8 mouse cellular contexts compared by ENCODE assay signal in genomic region chr19:37018411-37018810, GRCm38 (mm10).
DNase-seq lines count a peak whose midpoint lies in the region; ATAC-seq lines count a peak whose summit lies in the region.

No protein-coding gene starts in this region.

- peak overlapping the region; percentile 57 for H3K4me2 ChIP-seq in embryonic facial prominence, embryonic 11.5 days (ENCODE audit: low read depth, low read length)

- no peak overlapping the region for H3K27ac ChIP-seq in embryonic facial prominence, embryonic 11.5 days (replicated peaks; ENCODE audit: low read depth, low read length)

- DNase-seq in right cerebral cortex, postnatal 14 days: peak; percentile 67
- no peak for DNase-seq in right cerebral cortex, postnatal 36 days (ENCODE audit: low spot score in 2 of 2)
- DNase-seq in embryonic facial prominence, embryonic 11.5 days (ENCODE audit: low spot score): peak; percentile 87
- DNase-seq in heart, postnatal 10 days: peak; percentile 20 to 41
- DNase-seq in kidney, postnatal 36 days: peak; percentile 24 to 79
- DNase-seq in lung, postnatal 36 days: peak; percentile 78
- peak; percentile 77 for DNase-seq in retina, embryonic 14.5 days (ENCODE audit: low spot score)
- no peak for DNase-seq in adipocyte (ENCODE audit: low spot score)

- no peaks in the 10 kb centered on the region for H3K4me1 ChIP-seq in embryonic facial prominence, embryonic 11.5 days (ENCODE audit: control insufficient read depth, insufficient read depth, low read length)

- H3K9me3 ChIP-seq in embryonic facial prominence, embryonic 11.5 days (replicated peaks; ENCODE audit: control insufficient read depth, low read length): no peaks in the 10 kb centered on the region

- peak overlapping the region; percentile 31 for H3K4me3 ChIP-seq in embryonic facial prominence, embryonic 11.5 days (ENCODE audit: low read depth, low read length)

- ATAC-seq in embryonic facial prominence, embryonic 11.5 days (replicated peaks; ENCODE audit: insufficient number of reproducible peaks, low FRiP score, low TSS enrichment, low read depth): peak; percentile 91

- H3K9ac ChIP-seq in embryonic facial prominence, embryonic 11.5 days (replicated peaks; ENCODE audit: low read length): no peak overlapping the region; the same call in none of the 2 replicates

- H3K27me3 ChIP-seq in embryonic facial prominence, embryonic 11.5 days (ENCODE audit: control insufficient read depth, insufficient read depth, low read length): no peaks in the 10 kb centered on the region

- intact Hi-C loops in heart, postnatal 10 days (cut with DNase I): no loop called here

- 3% methylated on average over 26 of the region's 26 CpGs for WGBS in embryonic facial prominence, embryonic 11.5 days

- H3K36me3 ChIP-seq in embryonic facial prominence, embryonic 11.5 days (replicated peaks; ENCODE audit: control insufficient read depth, insufficient read depth, low read depth, low read length): no peaks in the 10 kb centered on the region

Comparison
In these comparisons a context has a peak if more than half of its experiments do, and no peak if none do; other contexts are left out.
1. DNase-seq: peak in right cerebral cortex, postnatal 14 days (single experiment), embryonic facial prominence, embryonic 11.5 days (single experiment), heart, postnatal 10 days (2 of 2), kidney, postnatal 36 days (2 of 2), lung, postnatal 36 days (single experiment) and retina, embryonic 14.5 days (single experiment); none in right cerebral cortex, postnatal 36 days (0 of 2) and adipocyte (single experiment).